Mouse (Mus musculus): Measurements from ENCODE around the gene Sash1. TPM values are rescaled to one million over a fixed set of nuclear protein-coding genes. Genes with fewer than 3 reads are reported as not detected.

Sash1 gene
- polyA plus RNA-seq, 1 experiment, result 19.9 TPM

DNA sequence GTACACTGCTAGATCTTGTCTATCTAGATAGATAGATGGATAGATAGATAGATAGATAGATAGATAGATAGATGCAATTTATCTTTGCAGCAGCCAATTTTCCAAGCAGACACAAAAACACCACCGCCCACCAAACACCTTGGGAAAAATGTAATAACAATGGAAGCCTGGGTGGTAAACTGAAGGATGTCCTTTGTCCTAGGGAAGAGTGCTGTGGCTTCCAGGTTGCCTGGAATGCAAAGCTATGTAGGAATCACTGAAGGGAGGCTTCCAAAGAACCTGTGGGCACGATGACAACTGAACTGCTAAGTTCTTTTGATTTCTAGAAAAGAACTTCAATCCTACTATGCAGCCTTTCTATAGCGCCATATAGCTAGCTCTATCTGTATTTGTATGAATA lies 13.1 kb downstream of the Sash1 start:
- no peaks in the 10 kb centered on the region for H3K36me3 ChIP-seq (ENCODE audit: control insufficient read depth, insufficient read depth, low read length)
- H3K4me1 ChIP-seq (ENCODE audit: control insufficient read depth, insufficient read depth, insufficient read length, low read length), result peaks cover 6% of the 10 kb centered on the region; the same call in 1 of the 2 replicates
- H3K27me3 ChIP-seq (ENCODE audit: control insufficient read depth, insufficient read depth, low read length), result no peaks in the 10 kb centered on the region
- 96% methylated on average over 3 of the region's 3 CpGs for WGBS
- no peak overlapping the region for H3K27ac ChIP-seq (ENCODE audit: insufficient read depth, low read depth, low read length)
- no peak for TF ChIP-seq POLR2A (IDR thresholded peaks at IDR 0.05; ENCODE audit: low read depth, low read length)
- no peak for TF ChIP-seq CTCF (IDR thresholded peaks at IDR 0.05; ENCODE audit: extremely low read depth, insufficient read length, insufficient replicate concordance, low read depth, low read length)
- H3K4me3 ChIP-seq (ENCODE audit: low read depth, low read length), result no peak overlapping the region

DNA sequence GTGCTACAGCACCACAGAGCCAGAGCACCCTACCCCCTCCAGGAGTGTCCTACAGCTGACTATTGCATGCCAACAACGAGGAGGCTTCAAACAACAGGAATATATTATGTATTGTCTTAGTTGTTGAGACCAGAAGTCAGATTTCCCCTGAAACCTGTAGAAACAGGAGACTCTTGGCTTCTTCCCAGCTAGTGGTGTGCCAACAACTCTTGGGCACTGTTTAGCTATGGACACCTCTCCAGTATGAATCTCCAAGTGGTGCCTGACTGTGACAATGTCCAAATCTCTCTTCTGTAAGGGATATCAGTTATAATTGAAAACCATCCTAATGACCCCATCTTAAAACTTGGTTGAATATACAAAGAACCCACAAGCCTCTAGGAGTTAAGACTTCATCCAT lies 13.9 kb downstream of the Sash1 start:
- TF ChIP-seq CTCF (IDR thresholded peaks at IDR 0.05; ENCODE audit: extremely low read depth, insufficient read length, insufficient replicate concordance, low read depth, low read length) (no peak), POLR2A (IDR thresholded peaks at IDR 0.05; ENCODE audit: low read depth, low read length) (no peak)
- Histone ChIP-seq H3K27ac (ENCODE audit: insufficient read depth, low read depth, low read length) (no peak overlapping the region), H3K4me3 (ENCODE audit: low read depth, low read length) (no peak overlapping the region), H3K27me3 (ENCODE audit: control insufficient read depth, insufficient read depth, low read length) (no peaks in the 10 kb centered on the region), H3K4me1 (ENCODE audit: control insufficient read depth, insufficient read depth, insufficient read length, low read length) (peaks cover 6% of the 10 kb centered on the region; the same call in 1 of the 2 replicates), H3K36me3 (ENCODE audit: control insufficient read depth, insufficient read depth, low read length) (no peaks in the 10 kb centered on the region)
- 68% methylated on average over 1 of the region's 1 CpGs for WGBS

DNA sequence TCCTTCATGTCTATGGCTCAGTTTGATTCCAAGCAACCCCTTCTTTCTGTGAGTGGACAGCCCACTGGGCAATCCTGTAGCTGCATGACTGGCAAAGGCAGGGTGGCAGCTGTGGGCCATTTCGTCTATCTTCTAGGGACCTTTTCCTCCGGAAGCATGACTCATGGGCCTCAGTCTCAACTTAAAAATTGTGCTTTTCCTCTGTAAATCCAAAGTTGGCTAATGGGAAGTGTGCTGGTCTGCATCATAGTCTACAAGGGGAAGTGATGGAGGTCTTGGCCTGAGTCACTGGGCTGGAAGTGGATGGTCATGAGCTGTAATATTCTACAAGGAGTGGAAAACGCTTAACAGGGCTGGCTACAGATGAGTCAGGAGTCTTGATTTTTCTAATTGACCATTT lies 15.5 kb downstream of the Sash1 start:
- H3K27ac ChIP-seq (ENCODE audit: insufficient read depth, low read depth, low read length), result no peak overlapping the region
- no peaks in the 10 kb centered on the region for H3K27me3 ChIP-seq (ENCODE audit: control insufficient read depth, insufficient read depth, low read length)
- no peaks in the 10 kb centered on the region for H3K36me3 ChIP-seq (ENCODE audit: control insufficient read depth, insufficient read depth, low read length)
- TF ChIP-seq CTCF (IDR thresholded peaks at IDR 0.05; ENCODE audit: extremely low read depth, insufficient read length, insufficient replicate concordance, low read depth, low read length) (no peak), POLR2A (IDR thresholded peaks at IDR 0.05; ENCODE audit: low read depth, low read length) (no peak)
- peaks cover 6% of the 10 kb centered on the region; the same call in 1 of the 2 replicates for H3K4me1 ChIP-seq (ENCODE audit: control insufficient read depth, insufficient read depth, insufficient read length, low read length)
- H3K4me3 ChIP-seq (ENCODE audit: low read depth, low read length), result no peak overlapping the region
- WGBS, result 84% methylated on average over 3 of the region's 3 CpGs

DNA sequence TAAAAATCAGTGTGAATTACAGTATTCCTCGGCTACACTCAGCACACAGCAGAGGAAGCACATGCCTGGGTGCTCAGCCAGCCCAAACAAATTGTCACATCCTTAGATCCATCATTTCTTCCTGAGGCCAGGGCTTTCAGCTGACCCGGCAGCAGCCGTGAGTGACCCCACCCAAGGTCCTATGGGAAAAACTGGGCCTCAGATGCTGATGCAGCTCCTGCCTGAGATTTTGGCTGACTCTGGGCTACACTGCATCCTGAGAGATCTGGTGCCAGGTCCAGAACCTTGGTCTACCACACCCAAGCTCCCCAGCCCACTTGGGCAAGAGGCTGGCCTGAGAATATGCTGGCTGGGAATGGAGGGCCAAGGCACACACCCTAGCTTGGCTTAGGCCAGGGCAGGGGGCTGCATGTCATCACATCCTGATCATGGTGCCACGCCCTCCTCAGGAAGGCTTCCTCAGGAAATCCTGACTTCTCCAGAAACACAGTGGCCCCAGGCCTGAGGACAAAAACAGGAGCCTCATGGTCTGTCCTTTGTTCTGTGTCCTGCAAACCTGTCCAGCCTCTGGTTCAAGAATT lies 19.7 kb downstream of the Sash1 start:
- no peak for TF ChIP-seq POLR2A (IDR thresholded peaks at IDR 0.05; ENCODE audit: low read depth, low read length)
- no peak for TF ChIP-seq CTCF (IDR thresholded peaks at IDR 0.05; ENCODE audit: extremely low read depth, insufficient read length, insufficient replicate concordance, low read depth, low read length)
- 82% methylated on average over 4 of the region's 4 CpGs for WGBS
- Histone ChIP-seq H3K27me3 (ENCODE audit: control insufficient read depth, insufficient read depth, low read length) (no peaks in the 10 kb centered on the region), H3K4me1 (ENCODE audit: control insufficient read depth, insufficient read depth, insufficient read length, low read length) (peaks cover 3% of the 10 kb centered on the region; the same call in 1 of the 2 replicates), H3K4me3 (ENCODE audit: low read depth, low read length) (no peak overlapping the region), H3K36me3 (ENCODE audit: control insufficient read depth, insufficient read depth, low read length) (no peaks in the 10 kb centered on the region), H3K27ac (ENCODE audit: insufficient read depth, low read depth, low read length) (peak overlapping the region; percentile 6; the same call in 1 of the 2 replicates)

DNA sequence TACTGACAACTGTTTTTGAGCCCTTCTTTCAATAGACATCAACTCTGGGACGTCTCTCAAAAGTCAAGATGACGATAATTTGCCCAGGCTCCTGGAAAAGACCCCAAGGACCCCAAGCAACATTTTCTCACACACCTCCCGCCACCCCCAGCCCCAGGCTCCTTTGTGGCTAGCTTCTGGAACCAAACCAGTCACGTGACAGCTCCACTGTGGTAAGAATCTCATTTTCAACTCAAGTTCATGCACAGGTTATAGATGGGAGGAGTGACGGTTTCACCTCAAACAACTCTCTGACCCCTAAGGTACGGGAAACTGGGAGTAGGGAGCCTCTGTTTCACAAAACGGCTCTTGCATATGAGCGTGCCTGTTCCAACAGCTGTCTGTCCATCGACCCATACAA lies 25.2 kb downstream of the Sash1 start:
- no peak overlapping the region for H3K27ac ChIP-seq (ENCODE audit: insufficient read depth, low read depth, low read length)
- TF ChIP-seq CTCF (IDR thresholded peaks at IDR 0.05; ENCODE audit: extremely low read depth, insufficient read length, insufficient replicate concordance, low read depth, low read length) (no peak), POLR2A (IDR thresholded peaks at IDR 0.05; ENCODE audit: low read depth, low read length) (no peak)
- H3K27me3 ChIP-seq (ENCODE audit: control insufficient read depth, insufficient read depth, low read length), result no peaks in the 10 kb centered on the region
- H3K4me3 ChIP-seq (ENCODE audit: low read depth, low read length), result no peak overlapping the region
- no peaks in the 10 kb centered on the region; the same call in 1 of the 2 replicates for H3K36me3 ChIP-seq (ENCODE audit: control insufficient read depth, insufficient read depth, low read length)
- 83% methylated on average over 9 of the region's 9 CpGs for WGBS
- peaks cover 5% of the 10 kb centered on the region; the same call in 1 of the 2 replicates for H3K4me1 ChIP-seq (ENCODE audit: control insufficient read depth, insufficient read depth, insufficient read length, low read length)

DNA sequence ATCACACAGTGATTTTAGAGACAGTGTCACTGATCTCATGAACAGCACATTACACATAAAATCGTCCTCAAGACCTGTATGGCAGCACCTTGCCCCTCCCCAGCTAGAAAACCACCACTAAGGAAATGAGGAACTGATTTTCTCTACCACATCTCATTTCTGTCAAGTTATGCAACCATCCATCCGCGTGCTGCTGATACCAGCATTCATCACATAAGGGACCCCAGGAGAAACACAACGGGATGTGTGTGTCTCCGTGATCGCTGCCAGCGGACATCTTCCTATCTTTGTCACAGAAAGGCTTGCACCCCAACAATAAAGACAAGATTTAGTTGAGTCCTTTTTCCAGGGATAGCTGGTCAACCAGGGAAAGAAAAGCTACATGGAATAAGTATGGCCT lies 27.2 kb downstream of the Sash1 start:
- WGBS, result 86% methylated on average over 7 of the region's 7 CpGs
- H3K36me3 ChIP-seq (ENCODE audit: control insufficient read depth, insufficient read depth, low read length), result no peaks in the 10 kb centered on the region; the same call in 1 of the 2 replicates
- H3K27me3 ChIP-seq (ENCODE audit: control insufficient read depth, insufficient read depth, low read length), result no peaks in the 10 kb centered on the region
- H3K27ac ChIP-seq (ENCODE audit: insufficient read depth, low read depth, low read length), result no peak overlapping the region
- H3K4me1 ChIP-seq (ENCODE audit: control insufficient read depth, insufficient read depth, insufficient read length, low read length), result peaks cover 5% of the 10 kb centered on the region; the same call in 1 of the 2 replicates
- no peak overlapping the region for H3K4me3 ChIP-seq (ENCODE audit: low read depth, low read length)
- TF ChIP-seq POLR2A (IDR thresholded peaks at IDR 0.05; ENCODE audit: low read depth, low read length), result no peak
- no peak for TF ChIP-seq CTCF (IDR thresholded peaks at IDR 0.05; ENCODE audit: extremely low read depth, insufficient read length, insufficient replicate concordance, low read depth, low read length)

DNA sequence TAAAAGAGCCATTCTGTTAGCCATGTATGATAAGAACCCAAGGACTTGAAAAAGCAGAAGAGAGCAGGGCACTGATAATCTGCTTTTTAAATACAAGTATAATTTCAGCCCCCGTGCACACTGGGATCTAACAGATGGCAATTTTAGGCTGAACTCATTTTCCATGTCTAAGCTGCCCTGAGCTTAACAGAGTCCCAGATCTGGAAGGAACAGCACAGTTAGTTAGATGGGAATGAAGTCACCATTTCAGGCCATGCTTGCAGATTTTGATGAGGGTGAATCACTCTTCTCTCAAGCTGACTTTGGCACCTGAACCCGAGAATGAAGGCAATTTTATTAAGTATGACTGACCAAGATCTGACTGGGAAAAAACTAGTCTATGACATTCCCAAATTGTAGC lies 28.9 kb downstream of the Sash1 start:
- 71% methylated on average over 2 of the region's 2 CpGs for WGBS
- H3K27me3 ChIP-seq (ENCODE audit: control insufficient read depth, insufficient read depth, low read length), result no peaks in the 10 kb centered on the region
- H3K4me1 ChIP-seq (ENCODE audit: control insufficient read depth, insufficient read depth, insufficient read length, low read length), result peaks cover 3% of the 10 kb centered on the region; the same call in 1 of the 2 replicates
- H3K36me3 ChIP-seq (ENCODE audit: control insufficient read depth, insufficient read depth, low read length), result no peaks in the 10 kb centered on the region; the same call in 1 of the 2 replicates
- no peak overlapping the region for H3K4me3 ChIP-seq (ENCODE audit: low read depth, low read length)
- TF ChIP-seq POLR2A (IDR thresholded peaks at IDR 0.05; ENCODE audit: low read depth, low read length) (no peak), CTCF (IDR thresholded peaks at IDR 0.05; ENCODE audit: extremely low read depth, insufficient read length, insufficient replicate concordance, low read depth, low read length) (no peak)
- no peak overlapping the region for H3K27ac ChIP-seq (ENCODE audit: insufficient read depth, low read depth, low read length)

Data from small intestine, adult 2 months (tissue).